21 mouse cellular contexts compared by ENCODE assay signal in genomic region chr6:134142700-134143099, GRCm38 (mm10).
A peak's percentile ranks its signal among the peaks of the same experiment; 100 is the strongest.
DNase-seq lines count a peak whose midpoint lies in the region; ATAC-seq and TF ChIP-seq lines count a peak whose summit lies in the region.
"Had no signal": no experiment of that assay in that cellular context is flagged by ENCODE, and none has a peak within 500 bp of the region (broad histone marks: within the 10 kb centered on the region; RNA-seq: fewer than 3 reads in every experiment).

No protein-coding gene starts in this region.

- H3K27me3 ChIP-seq in heart, embryonic 13.5 days (replicated peaks): no peaks in the 10 kb centered on the region
- no peaks in the 10 kb centered on the region for H3K27me3 ChIP-seq in kidney, postnatal 0 days (ENCODE audit: insufficient read depth, low read length)
- no peaks in the 10 kb centered on the region for H3K27me3 ChIP-seq in intestine, postnatal 0 days (replicated peaks; ENCODE audit: control insufficient read depth, insufficient read depth, low read length)
- no peaks in the 10 kb centered on the region for H3K27me3 ChIP-seq in stomach, postnatal 0 days (ENCODE audit: control insufficient read depth, insufficient read depth, low read length)
- H3K27me3 ChIP-seq: megakaryocyte, embryonic 14.5 days; neural tube, embryonic 13.5 days had no signal

- no peak for TF ChIP-seq CTCF in kidney, postnatal 0 days (IDR thresholded peaks at IDR 0.05; ENCODE audit: low read depth)
- no peak for TF ChIP-seq CTCF in intestine, postnatal 0 days (IDR thresholded peaks at IDR 0.05; ENCODE audit: low read depth)
- no peak for TF ChIP-seq CTCF in stomach, postnatal 0 days (IDR thresholded peaks at IDR 0.05; ENCODE audit: low read depth)

- H3K4me3 ChIP-seq in heart, embryonic 13.5 days: no peak overlapping the region
- no peak overlapping the region for H3K4me3 ChIP-seq in kidney, postnatal 0 days (replicated peaks; ENCODE audit: low read depth, low read length)
- H3K4me3 ChIP-seq in intestine, postnatal 0 days (ENCODE audit: low read depth, low read length): no peak overlapping the region
- no peak overlapping the region for H3K4me3 ChIP-seq in stomach, postnatal 0 days (ENCODE audit: low read depth, low read length)
- H3K4me3 ChIP-seq: embryonic facial prominence, embryonic 10.5 days; hindbrain, embryonic 10.5 days; limb, embryonic 10.5 days; megakaryocyte, embryonic 14.5 days; neural tube, embryonic 13.5 days had no signal

- H3K9ac ChIP-seq in heart, embryonic 13.5 days: 0 out of 2 replicates have a peak overlapping the region, but pooled peaks have one; percentile 15
- H3K9ac ChIP-seq in kidney, postnatal 0 days (ENCODE audit: low read depth, low read length): no peak overlapping the region
- no peak overlapping the region for H3K9ac ChIP-seq in intestine, postnatal 0 days (ENCODE audit: low read depth, low read length)
- H3K9ac ChIP-seq in stomach, postnatal 0 days (ENCODE audit: low read length): no peak overlapping the region
- H3K9ac ChIP-seq: liver, postnatal 0 days; neural tube, embryonic 13.5 days had no signal

- DNase-seq in heart, postnatal 36 days: no peak
- DNase-seq in kidney, postnatal 0 days (ENCODE audit: low spot score): peak; percentile 54
- DNase-seq in kidney, adult 11 months: no peak
- no peak for DNase-seq in stomach, postnatal 0 days (ENCODE audit: low spot score)
- no peak for DNase-seq in adrenal gland, adult (ENCODE audit: inconsistent age in 2 of 2, low spot score in 1 of 2)
- DNase-seq: adrenal gland, adult 2 months; cerebellum, adult 2 months; gastrocnemius, postnatal 10 days; kidney, postnatal 36 days; liver, postnatal 0 days; midbrain, embryonic 14.5 days; right cerebral cortex, adult 18-20 months; thymus, adult 2 months had no signal

- intact Hi-C loops in heart, postnatal 36 days (cut with DNase I): loop anchor here (2.0 kb wide), 1 partner anchor 106 kb away; no protein-coding TSS in a partner anchor

- H3K9me3 ChIP-seq in heart, embryonic 13.5 days: no peaks in the 10 kb centered on the region
- no peaks in the 10 kb centered on the region for H3K9me3 ChIP-seq in kidney, postnatal 0 days (replicated peaks; ENCODE audit: low read length)
- H3K9me3 ChIP-seq in intestine, postnatal 0 days (ENCODE audit: control insufficient read depth): no peaks in the 10 kb centered on the region
- no peaks in the 10 kb centered on the region for H3K9me3 ChIP-seq in stomach, postnatal 0 days (ENCODE audit: control insufficient read depth, low read length)
- H3K9me3 ChIP-seq: embryonic facial prominence, embryonic 10.5 days; hindbrain, embryonic 10.5 days; limb, embryonic 10.5 days; megakaryocyte, embryonic 14.5 days; neural tube, embryonic 13.5 days had no signal

- H3K4me2 ChIP-seq in heart, embryonic 13.5 days: no peak overlapping the region
- H3K4me2 ChIP-seq in kidney, postnatal 0 days (ENCODE audit: low read length): no peak overlapping the region
- peak overlapping the region; percentile 25 for H3K4me2 ChIP-seq in intestine, postnatal 0 days (replicated peaks; ENCODE audit: low read depth)
- no peak overlapping the region for H3K4me2 ChIP-seq in stomach, postnatal 0 days (replicated peaks; ENCODE audit: low read depth)
- H3K4me2 ChIP-seq: neural tube, embryonic 13.5 days had no signal

- 63% methylated on average over 11 of the region's 11 CpGs for WGBS in heart, embryonic 13.5 days
- WGBS in kidney, postnatal 0 days: 44% methylated on average over 11 of the region's 11 CpGs
- WGBS in intestine, postnatal 0 days: 32% methylated on average over 11 of the region's 11 CpGs
- WGBS in stomach, postnatal 0 days: 62% methylated on average over 11 of the region's 11 CpGs

- peaks cover 11% of the 10 kb centered on the region for H3K36me3 ChIP-seq in heart, embryonic 13.5 days
- H3K36me3 ChIP-seq in kidney, postnatal 0 days (ENCODE audit: insufficient read depth, low read length): no peaks in the 10 kb centered on the region
- H3K36me3 ChIP-seq in intestine, postnatal 0 days (ENCODE audit: control insufficient read depth, insufficient read depth): no peaks in the 10 kb centered on the region
- H3K36me3 ChIP-seq in stomach, postnatal 0 days (ENCODE audit: control insufficient read depth, insufficient read depth, low read length): no peaks in the 10 kb centered on the region
- H3K36me3 ChIP-seq: neural tube, embryonic 13.5 days had no signal

- no peak for TF ChIP-seq EP300 in stomach, postnatal 0 days (optimal IDR thresholded peaks at IDR 0.05)

- no peak for ATAC-seq in heart, embryonic 13.5 days (ENCODE audit: extremely low read depth, insufficient number of reproducible peaks, low FRiP score, low TSS enrichment)
- ATAC-seq in kidney, postnatal 0 days (replicated peaks; ENCODE audit: low FRiP score, low read depth): peak; percentile 35; the same call in 1 of the 2 replicates
- peak; percentile 39; the same call in 1 of the 2 replicates for ATAC-seq in intestine, postnatal 0 days
- no peak for ATAC-seq in stomach, postnatal 0 days (ENCODE audit: low FRiP score, low TSS enrichment)
- ATAC-seq: hindbrain, postnatal 0 days; liver, postnatal 0 days had no signal

- peaks cover 83% of the 10 kb centered on the region for H3K4me1 ChIP-seq in heart, embryonic 13.5 days
- H3K4me1 ChIP-seq in kidney, postnatal 0 days (replicated peaks; ENCODE audit: insufficient read depth, low read length): peaks cover 22% of the 10 kb centered on the region
- H3K4me1 ChIP-seq in intestine, postnatal 0 days (replicated peaks; ENCODE audit: control insufficient read depth, insufficient read depth, low read length): peaks cover 17% of the 10 kb centered on the region
- H3K4me1 ChIP-seq in stomach, postnatal 0 days (replicated peaks; ENCODE audit: control insufficient read depth, insufficient read depth): peaks cover 7% of the 10 kb centered on the region; the same call in 1 of the 2 replicates

- peak overlapping the region; percentile 98 for H3K27ac ChIP-seq in heart, embryonic 13.5 days (replicated peaks)
- H3K27ac ChIP-seq in kidney, postnatal 0 days: peak overlapping the region; percentile 42; the same call in 1 of the 2 replicates
- 0 out of 2 replicates have a peak overlapping the region, but pooled peaks have one; percentile 23 for H3K27ac ChIP-seq in intestine, postnatal 0 days (ENCODE audit: low read depth, low read length)
- H3K27ac ChIP-seq in stomach, postnatal 0 days (replicated peaks): peak overlapping the region; percentile 83
- H3K27ac ChIP-seq: embryonic facial prominence, embryonic 10.5 days; hindbrain, embryonic 10.5 days; hindbrain, postnatal 0 days; limb, embryonic 10.5 days; neural tube, embryonic 13.5 days had no signal

Comparison
In these comparisons a context has a peak if more than half of its experiments do, and no peak if none do; other contexts are left out.
1. ATAC-seq: peak in kidney, postnatal 0 days (single experiment) and intestine, postnatal 0 days (single experiment); none in heart, embryonic 13.5 days (single experiment) and stomach, postnatal 0 days (single experiment).
2. H3K27ac ChIP-seq: peak in every context shown above with its lines; median percentile 98 in heart, embryonic 13.5 days; 83 in stomach, postnatal 0 days; 42 in kidney, postnatal 0 days; 23 in intestine, postnatal 0 days.